Mouse (Mus musculus): ENCODE results near the gene Pcnx2. TPM values are rescaled to one million over a fixed set of nuclear protein-coding genes. Genes with fewer than 3 reads are reported as not detected.

The Pcnx2 gene
- polyA plus RNA-seq, 1 experiment from 2014 or later: 0.75 TPM

- Histone ChIP-seq H3K4me3 (replicated peaks) (no peak overlapping the region), H3K4me2 (replicated peaks) (no peak overlapping the region), H3K9ac (no peak overlapping the region), H3K36me3 (no peaks in the 10 kb centered on the region), H3K4me1 (peaks cover 6% of the 10 kb centered on the region; the same call in 1 of the 2 replicates), H3K9me3 (replicated peaks) (no peaks in the 10 kb centered on the region), H3K27me3 (peaks cover 20% of the 10 kb centered on the region), H3K27ac (replicated peaks) (no peak overlapping the region)
- ATAC-seq (ENCODE audit: insufficient number of reproducible peaks, low FRiP score, low TSS enrichment, low read depth): no peak
- 64% methylated on average over 10 of the region's 10 CpGs for WGBS
Observed at GRCm38 (mm10) chr8:125917013-125917412, 18.9 kb upstream of the Pcnx2 start.

DNA sequence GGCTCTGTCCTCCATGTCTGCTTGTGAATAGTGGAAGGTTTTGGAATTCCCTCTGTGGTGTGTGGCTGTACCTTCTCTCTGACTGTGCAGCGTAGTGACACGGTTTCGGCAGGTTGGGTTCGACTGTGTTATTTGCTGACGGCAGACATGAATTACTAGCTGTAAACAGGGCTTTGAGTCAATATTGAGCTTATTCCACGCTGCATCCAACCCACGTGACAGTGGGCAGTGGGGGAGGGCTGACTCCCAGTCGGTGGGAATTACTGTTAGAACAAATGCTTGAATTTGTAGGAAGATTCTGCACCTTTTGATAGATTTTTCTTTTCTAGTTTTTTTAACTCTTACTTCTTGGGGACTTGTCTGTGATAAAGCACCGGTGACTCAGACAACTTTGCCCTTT, 16.3 kb upstream of the Pcnx2 start:
- Histone ChIP-seq H3K4me3 (replicated peaks) (no peak overlapping the region), H3K27ac (replicated peaks) (no peak overlapping the region), H3K27me3 (peaks cover 46% of the 10 kb centered on the region), H3K4me2 (replicated peaks) (no peak overlapping the region), H3K9me3 (replicated peaks) (no peaks in the 10 kb centered on the region), H3K36me3 (no peaks in the 10 kb centered on the region), H3K4me1 (peaks cover 19% of the 10 kb centered on the region), H3K9ac (no peak overlapping the region)
- WGBS: 79% methylated on average over 9 of the region's 9 CpGs
- ATAC-seq (ENCODE audit: insufficient number of reproducible peaks, low FRiP score, low TSS enrichment, low read depth): no peak

DNA sequence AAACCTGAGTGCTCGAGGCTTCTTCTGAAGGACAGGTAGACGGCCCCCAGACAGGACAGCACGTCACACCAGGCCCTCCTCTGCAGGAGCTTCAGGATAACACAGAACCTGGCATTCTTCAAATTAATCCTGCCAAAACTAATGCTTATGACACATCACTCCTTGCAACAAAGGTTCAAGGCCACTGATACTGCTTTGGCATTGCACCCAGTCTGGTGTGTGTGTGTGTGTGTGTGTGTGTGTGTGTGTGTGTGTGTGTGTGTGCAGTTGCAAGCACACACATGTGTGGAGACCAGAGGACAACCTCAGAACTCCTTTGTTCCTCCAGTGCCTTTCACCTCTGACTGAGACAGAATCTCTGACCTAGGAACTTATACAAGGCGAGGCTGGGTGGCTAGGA, 15.1 kb upstream of the Pcnx2 start:
- H3K4me3 ChIP-seq (replicated peaks): no peak overlapping the region
- no peak overlapping the region for H3K9ac ChIP-seq
- no peaks in the 10 kb centered on the region for H3K36me3 ChIP-seq
- WGBS: 73% methylated on average over 4 of the region's 4 CpGs
- H3K27ac ChIP-seq (replicated peaks): no peak overlapping the region
- ATAC-seq (ENCODE audit: insufficient number of reproducible peaks, low FRiP score, low TSS enrichment, low read depth): no peak
- no peaks in the 10 kb centered on the region for H3K9me3 ChIP-seq (replicated peaks)
- H3K4me2 ChIP-seq (replicated peaks): no peak overlapping the region
- H3K27me3 ChIP-seq: peaks cover 58% of the 10 kb centered on the region
- H3K4me1 ChIP-seq: peaks cover 19% of the 10 kb centered on the region

DNA sequence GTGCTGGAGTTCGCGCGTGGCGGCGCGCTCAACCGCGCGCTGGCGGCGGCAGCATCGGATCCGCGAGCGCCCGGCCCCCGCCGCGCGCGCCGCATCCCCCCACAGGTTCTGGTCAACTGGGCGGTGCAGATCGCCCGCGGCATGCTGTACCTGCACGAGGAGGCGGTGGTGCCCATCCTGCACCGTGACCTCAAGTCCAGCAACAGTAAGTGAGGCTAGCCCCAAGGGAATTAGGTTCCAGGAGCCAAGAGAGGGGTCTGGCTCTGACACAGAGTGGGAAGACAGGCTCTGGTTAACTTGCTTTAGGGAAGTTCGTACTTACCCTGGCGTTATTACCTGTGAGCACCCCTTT, 13.1 kb upstream of the Pcnx2 start:
- Histone ChIP-seq H3K4me2 (replicated peaks) (peak overlapping the region; percentile 98), H3K27me3 (peaks cover 61% of the 10 kb centered on the region), H3K4me1 (peaks cover 19% of the 10 kb centered on the region), H3K27ac (replicated peaks) (no peak overlapping the region), H3K9ac (peak overlapping the region; percentile 35; the same call in 1 of the 2 replicates), H3K4me3 (replicated peaks) (peak overlapping the region; percentile 54), H3K9me3 (replicated peaks) (no peaks in the 10 kb centered on the region), H3K36me3 (no peaks in the 10 kb centered on the region)
- no peak for ATAC-seq (ENCODE audit: insufficient number of reproducible peaks, low FRiP score, low TSS enrichment, low read depth)
- 1% methylated on average over 31 of the region's 31 CpGs for WGBS

DNA sequence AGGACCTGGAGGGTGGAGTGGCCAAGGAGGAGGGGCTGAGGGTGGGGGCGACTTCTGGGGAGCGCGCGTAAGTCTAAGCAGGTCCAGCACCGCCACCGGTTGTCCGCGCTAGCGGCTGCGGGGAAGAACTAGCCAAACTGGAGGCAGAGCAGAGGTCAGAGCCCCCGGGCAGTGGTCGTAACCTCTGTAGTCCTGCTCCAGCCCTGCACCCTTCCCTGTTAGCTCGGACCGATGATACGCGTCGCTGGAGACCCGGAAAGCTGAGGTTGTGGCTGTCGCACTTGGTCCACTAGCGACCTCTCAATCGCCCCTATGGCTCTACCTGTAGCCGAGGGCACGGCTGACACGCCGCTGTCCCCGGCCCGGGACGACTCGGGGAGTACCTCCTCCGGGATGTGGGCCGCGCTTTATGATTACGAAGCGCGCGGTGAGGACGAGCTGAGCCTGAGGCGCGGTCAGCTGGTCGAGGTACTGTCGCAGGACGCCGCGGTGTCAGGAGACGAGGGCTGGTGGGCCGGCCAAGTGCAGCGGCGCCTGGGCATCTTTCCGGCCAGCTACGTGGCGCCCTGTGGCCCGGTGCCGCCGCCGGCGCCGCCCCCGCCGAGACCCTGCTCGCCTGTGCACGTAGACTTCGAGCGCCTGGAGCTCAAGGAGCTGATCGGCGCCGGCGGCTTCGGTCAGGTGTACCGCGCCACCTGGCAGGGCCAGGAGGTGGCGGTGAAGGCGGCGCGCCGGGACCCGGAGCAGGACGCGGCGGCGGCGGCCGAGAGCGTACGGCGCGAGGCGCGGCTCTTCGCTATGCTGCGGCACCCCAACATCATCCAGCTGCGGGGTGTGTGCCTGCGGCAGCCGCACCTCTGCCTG, 12.5 kb upstream of the Pcnx2 start, which contains the start of gene Map3k21:
TSS of gene Map3k21 (plus strand) at position 86 of the 864 bp plus-strand sequence.
- ATAC-seq (ENCODE audit: insufficient number of reproducible peaks, low FRiP score, low TSS enrichment, low read depth): peak; percentile 35
- Histone ChIP-seq H3K9me3 (replicated peaks) (no peaks in the 10 kb centered on the region), H3K36me3 (no peaks in the 10 kb centered on the region), H3K27ac (replicated peaks) (no peak within 1 kb of the TSS), H3K4me3 (replicated peaks) (peak within 1 kb of the TSS; percentile 54), H3K27me3 (peaks cover 57% of the 10 kb centered on the region), H3K4me1 (peaks cover 19% of the 10 kb centered on the region), H3K9ac (peak within 1 kb of the TSS; percentile 35), H3K4me2 (replicated peaks) (peak within 1 kb of the TSS; percentile 98)
- WGBS: under 1% methylated on average over 83 of the region's 93 CpGs

DNA sequence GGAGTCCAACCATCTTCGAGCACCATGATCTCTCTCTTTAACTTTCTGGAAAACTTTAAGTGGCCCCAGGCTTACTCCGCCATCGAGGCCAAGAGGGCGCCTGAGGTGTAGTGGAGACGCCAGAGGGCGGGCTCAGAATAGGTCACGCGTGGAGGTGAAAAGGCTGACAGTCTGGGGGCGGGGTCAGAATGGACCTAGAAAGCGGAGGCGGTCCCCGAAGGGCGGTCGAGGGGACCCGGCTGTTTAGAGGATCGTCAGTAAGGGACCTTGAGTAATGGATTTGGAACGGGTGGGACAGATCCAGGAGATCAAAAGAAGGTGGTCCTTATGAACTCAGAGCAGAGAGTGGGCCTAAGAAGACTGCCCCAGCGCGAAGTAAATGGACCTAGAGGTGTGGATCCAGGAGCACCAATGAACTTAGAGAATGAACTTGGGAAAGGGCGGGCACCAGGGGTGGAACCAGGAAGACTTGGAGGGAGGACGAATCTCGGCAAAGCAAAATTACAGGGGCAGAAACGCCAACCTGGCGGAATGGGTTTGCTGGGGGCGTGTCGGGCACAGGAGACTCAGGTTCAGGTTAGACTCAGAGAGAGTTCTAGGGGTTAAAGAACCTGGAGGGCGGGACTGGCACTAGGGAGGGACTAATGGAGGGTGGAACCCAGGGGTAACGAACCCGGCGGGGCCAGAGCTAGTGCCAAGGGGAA, 11.7 kb upstream of the Pcnx2 start:
- WGBS: 4% methylated on average over 30 of the region's 30 CpGs
- 0 out of 2 replicates have a peak, but pooled peaks have one; percentile 8 for ATAC-seq (ENCODE audit: insufficient number of reproducible peaks, low FRiP score, low TSS enrichment, low read depth)
- peak overlapping the region; percentile 54 for H3K4me3 ChIP-seq (replicated peaks)
- H3K4me1 ChIP-seq: peaks cover 19% of the 10 kb centered on the region
- no peak overlapping the region; the same call in 1 of the 2 replicates for H3K9ac ChIP-seq
- H3K9me3 ChIP-seq (replicated peaks): no peaks in the 10 kb centered on the region
- H3K36me3 ChIP-seq: no peaks in the 10 kb centered on the region
- H3K4me2 ChIP-seq (replicated peaks): peak overlapping the region; percentile 98
- peaks cover 57% of the 10 kb centered on the region for H3K27me3 ChIP-seq
- H3K27ac ChIP-seq (replicated peaks): no peak overlapping the region

DNA sequence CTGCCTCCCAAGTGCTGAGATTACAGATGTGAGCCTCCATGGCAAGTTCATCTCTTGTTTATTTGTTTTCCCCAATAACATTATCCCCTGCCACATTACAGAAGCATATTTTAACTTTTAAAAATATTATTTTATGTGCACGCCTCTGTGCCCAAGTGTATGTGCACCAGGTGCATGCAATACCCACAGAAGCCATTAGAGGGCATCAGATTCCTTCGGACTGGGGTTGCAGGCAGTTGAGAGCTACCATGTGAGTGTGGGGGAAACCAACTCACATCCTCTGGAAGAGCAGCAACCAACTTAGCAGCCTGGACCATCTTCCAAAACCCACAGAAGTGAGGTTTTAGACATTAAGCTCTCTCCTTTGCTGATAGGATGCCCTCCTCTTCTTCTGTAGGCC, 9.2 kb upstream of the Pcnx2 start:
- no peak overlapping the region for H3K4me3 ChIP-seq (replicated peaks)
- H3K27ac ChIP-seq (replicated peaks): no peak overlapping the region
- 75% methylated on average over 2 of the region's 2 CpGs for WGBS
- no peak for ATAC-seq (ENCODE audit: insufficient number of reproducible peaks, low FRiP score, low TSS enrichment, low read depth)
- H3K27me3 ChIP-seq: peaks cover 44% of the 10 kb centered on the region
- no peak overlapping the region for H3K4me2 ChIP-seq (replicated peaks)
- no peaks in the 10 kb centered on the region for H3K9me3 ChIP-seq (replicated peaks)
- H3K4me1 ChIP-seq: peaks cover 19% of the 10 kb centered on the region
- no peaks in the 10 kb centered on the region for H3K36me3 ChIP-seq
- H3K9ac ChIP-seq: no peak overlapping the region

DNA sequence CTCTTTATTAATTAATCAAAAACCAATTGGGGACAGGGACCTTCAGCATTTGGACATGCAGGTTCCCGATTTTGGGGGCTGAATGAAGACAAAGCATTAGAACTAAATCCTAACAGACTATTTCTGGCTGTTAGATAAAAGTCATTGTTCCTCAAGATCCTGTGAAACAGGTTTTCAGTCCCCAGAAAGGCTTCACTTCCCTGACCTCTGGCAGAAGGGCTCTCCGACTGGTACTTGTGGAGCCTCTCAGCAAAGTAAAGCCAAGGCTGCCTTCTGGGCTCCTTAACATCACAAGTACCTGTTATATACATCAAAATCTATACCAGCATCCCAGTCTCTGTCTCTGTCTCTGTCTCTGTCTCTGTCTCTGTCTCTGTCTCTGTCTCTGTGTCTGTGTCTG, 7.2 kb upstream of the Pcnx2 start:
- Histone ChIP-seq H3K4me3 (replicated peaks) (no peak overlapping the region), H3K9me3 (replicated peaks) (no peaks in the 10 kb centered on the region), H3K27ac (replicated peaks) (no peak overlapping the region), H3K27me3 (peaks cover 25% of the 10 kb centered on the region), H3K9ac (no peak overlapping the region), H3K36me3 (no peaks in the 10 kb centered on the region), H3K4me2 (replicated peaks) (no peak overlapping the region), H3K4me1 (peaks cover 9% of the 10 kb centered on the region)
- 59% methylated on average over 2 of the region's 2 CpGs for WGBS
- no peak for ATAC-seq (ENCODE audit: insufficient number of reproducible peaks, low FRiP score, low TSS enrichment, low read depth)

- H3K4me2 ChIP-seq (replicated peaks): no peak overlapping the region
- H3K9me3 ChIP-seq (replicated peaks): no peaks in the 10 kb centered on the region
- peaks cover 13% of the 10 kb centered on the region for H3K27me3 ChIP-seq
- no peak overlapping the region for H3K27ac ChIP-seq (replicated peaks)
- peaks cover 6% of the 10 kb centered on the region for H3K4me1 ChIP-seq
- 33% methylated on average over 3 of the region's 3 CpGs for WGBS
- H3K9ac ChIP-seq: no peak overlapping the region
- no peak overlapping the region for H3K4me3 ChIP-seq (replicated peaks)
- no peaks in the 10 kb centered on the region for H3K36me3 ChIP-seq
- no peak for ATAC-seq (ENCODE audit: insufficient number of reproducible peaks, low FRiP score, low TSS enrichment, low read depth)
Observed at GRCm38 (mm10) chr8:125902521-125902920, 4.4 kb upstream of the Pcnx2 start.

DNA sequence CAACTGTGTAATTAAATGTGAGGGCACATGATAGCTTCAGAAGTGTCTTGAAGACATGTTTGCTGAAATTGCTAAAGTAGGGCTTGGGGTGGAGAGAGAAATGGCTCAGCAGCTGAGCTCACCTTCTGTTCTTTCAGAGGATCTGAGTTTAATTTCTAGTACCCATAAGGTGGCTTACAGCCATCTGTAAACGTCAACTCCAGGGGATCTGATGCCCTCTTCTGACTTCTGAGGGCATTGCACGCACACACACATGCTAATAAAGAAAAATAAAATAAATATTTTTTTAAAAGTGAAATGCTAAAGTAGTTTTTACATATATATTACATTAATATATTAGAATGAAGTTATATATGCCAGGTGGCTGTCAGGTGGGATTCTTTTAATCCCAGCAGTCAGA, 3.0 kb upstream of the Pcnx2 start:
- no peak for ATAC-seq (ENCODE audit: insufficient number of reproducible peaks, low FRiP score, low TSS enrichment, low read depth)
- Histone ChIP-seq H3K9me3 (replicated peaks) (no peaks in the 10 kb centered on the region), H3K4me3 (replicated peaks) (no peak overlapping the region), H3K27ac (replicated peaks) (no peak overlapping the region), H3K36me3 (no peaks in the 10 kb centered on the region), H3K4me2 (replicated peaks) (no peak overlapping the region), H3K27me3 (peaks cover 23% of the 10 kb centered on the region), H3K4me1 (peaks cover 6% of the 10 kb centered on the region), H3K9ac (no peak overlapping the region)
- 26% methylated on average over 2 of the region's 2 CpGs for WGBS

DNA sequence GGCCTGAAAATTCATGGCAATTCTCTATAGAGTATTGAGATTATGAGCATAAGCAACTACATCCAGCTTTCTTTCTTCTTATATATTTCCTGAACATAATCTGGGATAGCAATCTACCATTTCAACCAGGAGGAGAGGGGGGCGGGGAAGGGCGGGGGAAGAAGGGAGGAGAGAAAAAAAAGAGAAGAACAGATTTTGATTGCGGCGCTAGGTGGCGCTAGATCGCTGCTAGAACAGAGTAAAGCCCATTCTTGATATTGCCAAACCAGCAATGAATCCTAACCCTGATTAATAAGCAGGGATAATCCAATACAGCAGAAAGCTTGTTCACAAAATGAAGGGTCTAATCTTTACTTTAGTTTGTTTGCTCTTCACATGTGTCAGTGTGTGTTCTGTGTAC, 782 bp upstream of the Pcnx2 start:
- under 1% methylated on average over 6 of the region's 6 CpGs for WGBS
- no peak for ATAC-seq (ENCODE audit: insufficient number of reproducible peaks, low FRiP score, low TSS enrichment, low read depth)
- H3K27me3 ChIP-seq: peaks cover 31% of the 10 kb centered on the region

More for the DNA sequence above, 782 bp upstream of the Pcnx2 start:
- Histone ChIP-seq H3K4me2 (replicated peaks) (no peak overlapping the region), H3K9me3 (replicated peaks) (no peaks in the 10 kb centered on the region), H3K36me3 (no peaks in the 10 kb centered on the region), H3K9ac (no peak overlapping the region), H3K4me1 (peaks cover 6% of the 10 kb centered on the region), H3K4me3 (replicated peaks) (no peak overlapping the region), H3K27ac (replicated peaks) (no peak overlapping the region)

All from embryonic facial prominence, embryonic 15.5 days (tissue).